Mouse (Mus musculus) midbrain, embryonic 13.5 days (tissue): ENCODE measurements around the gene Plac1. TPM values are rescaled to one million over a fixed set of nuclear protein-coding genes. Genes with fewer than 3 reads are reported as not detected.

ENCODE experiments used
- ATAC-seq: fragments of 200-750 bp; cut with Nextera tagmentation; 2 replicates; pipeline ENCODE4 v1.8.0; 2017; ENCODE audit warnings: mild to moderate bottlenecking, moderate TSS enrichment, moderate library complexity
- H3K27ac ChIP-seq: fragments of 300-500 bp; sonication (generic); 2 replicates; pipeline ENCODE4 v1.5.1; 2015; ENCODE audit warnings: inconsistent platforms, mild to moderate bottlenecking, moderate library complexity
- H3K27me3 ChIP-seq: fragments of 300-500 bp; sonication (generic); 2 replicates; pipeline ENCODE4 v1.6.1; 2015; ENCODE audit warnings: mild to moderate bottlenecking, inconsistent platforms
- H3K36me3 ChIP-seq: fragments of 300-500 bp; sonication (generic); 2 replicates; pipeline ENCODE4 v1.6.1; 2015; ENCODE audit warnings: mild to moderate bottlenecking, inconsistent platforms
- H3K4me1 ChIP-seq: fragments of 300-500 bp; sonication (generic); replicated peaks from 2 replicates; pipeline ENCODE4 v1.6.1; 2015; ENCODE audit warnings: inconsistent platforms
- H3K4me2 ChIP-seq: fragments of 300-500 bp; sonication (generic); replicated peaks from 2 replicates; pipeline ENCODE4 v1.6.1; 2015; ENCODE audit warnings: moderate library complexity, mild to moderate bottlenecking, inconsistent platforms
- H3K4me3 ChIP-seq: fragments of 300-500 bp; sonication (generic); replicated peaks from 2 replicates; pipeline ENCODE4 v1.5.1; 2015; ENCODE audit warnings: mild to moderate bottlenecking, inconsistent platforms
- H3K9ac ChIP-seq: fragments of 300-500 bp; sonication (generic); replicated peaks from 2 replicates; pipeline ENCODE4 v1.6.1; 2015; ENCODE audit warnings: mild to moderate bottlenecking, inconsistent platforms
- H3K9me3 ChIP-seq: fragments of 300-500 bp; sonication (generic); 2 replicates; pipeline ENCODE4 v1.6.1; 2016; ENCODE audit warnings: mild to moderate bottlenecking, inconsistent platforms
- WGBS: fragments of 180-500 bp; shearing (Covaris S2); methylation state at CpG from one replicate; pipeline ENCODE4 v1.1.7; 2015; 5-methylcytosine and 5-hydroxymethylcytosine counted together
- polyA plus RNA-seq: library from polyadenylated mRNA; unstranded; fragments of >200 nt; fragmentation: Nextera tagmentation; extraction: Ambion mirVana; gene quantifications from 2 replicates; pipeline ENCODE4 v1.2.1, GENCODE M21; 2015

The Plac1 gene
- polyA plus RNA-seq, 1 experiment from 2014 or later = 0.58 TPM

- Histone ChIP-seq H3K4me1 (peaks cover 9% of the 10 kb centered on the region; the same call in 1 of the 2 replicates), H3K9me3 (no peaks in the 10 kb centered on the region), H3K36me3 (no peaks in the 10 kb centered on the region), H3K9ac (no peak overlapping the region), H3K27me3 (no peaks in the 10 kb centered on the region; the same call in 1 of the 2 replicates), H3K27ac (no peak overlapping the region), H3K4me2 (no peak overlapping the region), H3K4me3 (no peak overlapping the region)
- no peak for ATAC-seq
- WGBS = 62% methylated on average over 5 of the region's 5 CpGs
Measured at GRCm38 (mm10) chrX:53053885-53054284, 186.0 kb downstream of the Plac1 start.

- no peak overlapping the region for H3K4me3 ChIP-seq
- no peak overlapping the region for H3K27ac ChIP-seq
- H3K4me2 ChIP-seq = peak overlapping the region; percentile 13; the same call in 1 of the 2 replicates
- no peak for ATAC-seq
- H3K4me1 ChIP-seq = peaks cover 9% of the 10 kb centered on the region; the same call in 1 of the 2 replicates
- H3K9ac ChIP-seq = no peak overlapping the region
- no peaks in the 10 kb centered on the region for H3K36me3 ChIP-seq
- H3K27me3 ChIP-seq = no peaks in the 10 kb centered on the region; the same call in 1 of the 2 replicates
- H3K9me3 ChIP-seq = no peaks in the 10 kb centered on the region
- 19% methylated on average over 13 of the region's 13 CpGs for WGBS
Measured at GRCm38 (mm10) chrX:53052652-53053500, 187.0 kb downstream of the Plac1 start.

GRCm38 (mm10) chrX:53050353-53050752 lies 189.6 kb downstream of the Plac1 start:
- Histone ChIP-seq H3K36me3 (no peaks in the 10 kb centered on the region), H3K27me3 (no peaks in the 10 kb centered on the region), H3K4me1 (peaks cover 5% of the 10 kb centered on the region; the same call in 1 of the 2 replicates), H3K4me2 (peak overlapping the region; percentile 43), H3K4me3 (peak overlapping the region; percentile 16), H3K9ac (no peak overlapping the region), H3K27ac (no peak overlapping the region), H3K9me3 (no peaks in the 10 kb centered on the region)
- peak; percentile 62; the same call in 1 of the 2 replicates for ATAC-seq
- 8% methylated on average over 8 of the region's 9 CpGs for WGBS

GRCm38 (mm10) chrX:53049196-53049595 lies 190.7 kb downstream of the Plac1 start:
- no peak overlapping the region for H3K9ac ChIP-seq
- no peaks in the 10 kb centered on the region for H3K9me3 ChIP-seq
- H3K27me3 ChIP-seq = no peaks in the 10 kb centered on the region
- H3K36me3 ChIP-seq = no peaks in the 10 kb centered on the region
- H3K4me3 ChIP-seq = no peak overlapping the region
- peaks cover 5% of the 10 kb centered on the region; the same call in 1 of the 2 replicates for H3K4me1 ChIP-seq
- ATAC-seq = no peak
- no peak overlapping the region for H3K27ac ChIP-seq
- H3K4me2 ChIP-seq = no peak overlapping the region
- 45% methylated on average over 4 of the region's 4 CpGs for WGBS

- H3K36me3 ChIP-seq = no peaks in the 10 kb centered on the region
- no peak for ATAC-seq
- no peak overlapping the region for H3K27ac ChIP-seq
- H3K4me3 ChIP-seq = no peak overlapping the region
- no peak overlapping the region for H3K4me2 ChIP-seq
- no peaks in the 10 kb centered on the region for H3K4me1 ChIP-seq
- 63% methylated on average over 2 of the region's 2 CpGs for WGBS
- H3K9me3 ChIP-seq = no peaks in the 10 kb centered on the region
- H3K9ac ChIP-seq = no peak overlapping the region
- no peaks in the 10 kb centered on the region for H3K27me3 ChIP-seq
Measured at GRCm38 (mm10) chrX:53046911-53047310, 193.0 kb downstream of the Plac1 start.

GRCm38 (mm10) chrX:53046033-53046432 lies 193.9 kb downstream of the Plac1 start:
- WGBS = 81% methylated on average over 4 of the region's 4 CpGs
- ATAC-seq = no peak
- Histone ChIP-seq H3K4me2 (no peak overlapping the region), H3K27me3 (no peaks in the 10 kb centered on the region), H3K4me3 (no peak overlapping the region), H3K9ac (no peak overlapping the region), H3K36me3 (no peaks in the 10 kb centered on the region), H3K9me3 (no peaks in the 10 kb centered on the region), H3K4me1 (no peaks in the 10 kb centered on the region), H3K27ac (no peak overlapping the region)

- Histone ChIP-seq H3K36me3 (no peaks in the 10 kb centered on the region), H3K9me3 (no peaks in the 10 kb centered on the region), H3K4me1 (no peaks in the 10 kb centered on the region), H3K4me2 (no peak overlapping the region), H3K27me3 (no peaks in the 10 kb centered on the region), H3K4me3 (no peak overlapping the region), H3K27ac (no peak overlapping the region), H3K9ac (no peak overlapping the region)
- ATAC-seq = no peak
- 55% methylated on average over 10 of the region's 10 CpGs for WGBS
Measured at GRCm38 (mm10) chrX:53045187-53045903, 194.6 kb downstream of the Plac1 start.

- no peak for ATAC-seq
- H3K9me3 ChIP-seq = no peaks in the 10 kb centered on the region
- H3K4me3 ChIP-seq = no peak overlapping the region
- no peaks in the 10 kb centered on the region for H3K27me3 ChIP-seq
- H3K36me3 ChIP-seq = no peaks in the 10 kb centered on the region
- no peak overlapping the region for H3K27ac ChIP-seq
- 80% methylated on average over 6 of the region's 6 CpGs for WGBS
- no peaks in the 10 kb centered on the region for H3K4me1 ChIP-seq
- no peak overlapping the region for H3K4me2 ChIP-seq
- H3K9ac ChIP-seq = no peak overlapping the region
Measured at GRCm38 (mm10) chrX:53041006-53041405, 198.9 kb downstream of the Plac1 start.

GRCm38 (mm10) chrX:53040138-53040537 lies 199.8 kb downstream of the Plac1 start:
- Histone ChIP-seq H3K27me3 (no peaks in the 10 kb centered on the region), H3K4me3 (no peak overlapping the region), H3K9me3 (no peaks in the 10 kb centered on the region), H3K9ac (no peak overlapping the region), H3K4me2 (no peak overlapping the region), H3K36me3 (no peaks in the 10 kb centered on the region), H3K27ac (no peak overlapping the region), H3K4me1 (no peaks in the 10 kb centered on the region)
- WGBS = 86% methylated on average over 6 of the region's 6 CpGs
- no peak for ATAC-seq

- no peaks in the 10 kb centered on the region for H3K4me1 ChIP-seq
- 57% methylated on average over 5 of the region's 5 CpGs for WGBS
- ATAC-seq = no peak
- H3K9ac ChIP-seq = no peak overlapping the region
- no peaks in the 10 kb centered on the region for H3K9me3 ChIP-seq
- no peaks in the 10 kb centered on the region for H3K27me3 ChIP-seq
- H3K4me2 ChIP-seq = no peak overlapping the region
- H3K4me3 ChIP-seq = no peak overlapping the region
- no peak overlapping the region for H3K27ac ChIP-seq
- no peaks in the 10 kb centered on the region for H3K36me3 ChIP-seq
Measured at GRCm38 (mm10) chrX:53039651-53040050, 200.3 kb downstream of the Plac1 start.

- Histone ChIP-seq H3K27me3 (no peaks in the 10 kb centered on the region), H3K27ac (no peak overlapping the region), H3K36me3 (no peaks in the 10 kb centered on the region), H3K4me2 (no peak overlapping the region), H3K9ac (no peak overlapping the region), H3K4me1 (no peaks in the 10 kb centered on the region), H3K9me3 (no peaks in the 10 kb centered on the region), H3K4me3 (no peak overlapping the region)
- 92% methylated on average over 4 of the region's 4 CpGs for WGBS
- ATAC-seq = no peak
Measured at GRCm38 (mm10) chrX:53038194-53038593, 201.7 kb downstream of the Plac1 start.

- Histone ChIP-seq H3K4me1 (no peaks in the 10 kb centered on the region), H3K9me3 (no peaks in the 10 kb centered on the region), H3K4me3 (no peak overlapping the region), H3K27me3 (no peaks in the 10 kb centered on the region), H3K27ac (no peak overlapping the region), H3K4me2 (no peak overlapping the region), H3K36me3 (no peaks in the 10 kb centered on the region), H3K9ac (no peak overlapping the region)
- ATAC-seq = no peak
- WGBS = 80% methylated on average over 5 of the region's 5 CpGs
Measured at GRCm38 (mm10) chrX:53029559-53029958, 210.4 kb downstream of the Plac1 start.
